8 mouse cellular contexts compared by ENCODE assay signal in genomic region chr2:91975581-91976541, GRCm38 (mm10). TPM values are rescaled to one million over a fixed set of nuclear protein-coding genes. Genes with fewer than 3 reads are reported as not detected.
DNase-seq lines count a peak whose midpoint lies in the region; ATAC-seq and TF ChIP-seq lines count a peak whose summit lies in the region.

Gene Dgkz, minus strand, starts transcription at chr2:91975864.

- peak within 1 kb of the TSS; percentile 63 for H3K4me2 ChIP-seq in limb, embryonic 11.5 days (ENCODE audit: low read depth, severe bottlenecking)
- peak within 1 kb of the TSS; percentile 51 for H3K4me2 ChIP-seq in neural tube, embryonic 14.5 days (ENCODE audit: low read depth, low read length)

- H3K4me1 ChIP-seq in embryonic fibroblast, embryonic 13.5 days (ENCODE audit: control insufficient read depth, insufficient read depth, low read length) = no peaks in the 10 kb centered on the region
- peaks cover 10% of the 10 kb centered on the region for H3K4me1 ChIP-seq in limb, embryonic 11.5 days (ENCODE audit: control insufficient read depth, insufficient read depth, low read length)
- peaks cover 21% of the 10 kb centered on the region for H3K4me1 ChIP-seq in neural tube, embryonic 14.5 days (ENCODE audit: control insufficient read depth, insufficient read depth, low read length)

- H3K27ac ChIP-seq in embryonic fibroblast, embryonic 13.5 days (ENCODE audit: insufficient read depth, low read length) = no peak within 1 kb of the TSS
- H3K27ac ChIP-seq in limb, embryonic 11.5 days (replicated peaks; ENCODE audit: low read depth, low read length) = no peak within 1 kb of the TSS
- H3K27ac ChIP-seq in neural tube, embryonic 14.5 days (ENCODE audit: low read depth, low read length) = no peak within 1 kb of the TSS

- H3K9me3 ChIP-seq in limb, embryonic 11.5 days (ENCODE audit: control insufficient read depth, low read length) = no peaks in the 10 kb centered on the region
- H3K9me3 ChIP-seq in neural tube, embryonic 14.5 days (ENCODE audit: control insufficient read depth, low read length) = no peaks in the 10 kb centered on the region

- DNase-seq in frontal cortex, adult 2 months (ENCODE audit: extremely low spot score in 1 of 2, low spot score in 1 of 2) = no peak
- DNase-seq in frontal cortex, postnatal 36 days (ENCODE audit: low spot score in 2 of 2) = no peak
- no peak for DNase-seq in Patski (ENCODE audit: low read depth, low spot score)
- DNase-seq in heart, postnatal 14 days = no peak
- no peak for DNase-seq in limb, embryonic 11.5 days (ENCODE audit: low spot score)
- no peak for DNase-seq in c-Kit-positive CD71-positive TER-119-positive erythroid progenitor cells, embryonic 14.5 days (ENCODE audit: low spot score)

- under 1% methylated on average over 79 of the region's 79 CpGs for WGBS in limb, embryonic 11.5 days
- WGBS in neural tube, embryonic 14.5 days = 2% methylated on average over 77 of the region's 79 CpGs

- TF ChIP-seq CTCF in Patski (IDR thresholded peaks at IDR 0.05) = no peak
- TF ChIP-seq CTCF in embryonic fibroblast, embryonic 13.5 days (IDR thresholded peaks at IDR 0.05; ENCODE audit: borderline replicate concordance, insufficient read depth, low read length) = no peak

- H3K9ac ChIP-seq in limb, embryonic 11.5 days (ENCODE audit: low read length) = peak within 1 kb of the TSS; percentile 53
- H3K9ac ChIP-seq in neural tube, embryonic 14.5 days (replicated peaks; ENCODE audit: low read depth, low read length) = peak within 1 kb of the TSS; percentile 5

- CTCF ChIA-PET in Patski (lab: Charles Lee) = no interaction called here

- intact Hi-C loops in heart, postnatal 14 days (cut with DNase I) = no loop called here

- no peaks in the 10 kb centered on the region for H3K36me3 ChIP-seq in limb, embryonic 11.5 days (ENCODE audit: control insufficient read depth, insufficient read depth, low read length)
- no peaks in the 10 kb centered on the region for H3K36me3 ChIP-seq in neural tube, embryonic 14.5 days (ENCODE audit: control insufficient read depth, insufficient read depth, low read length)

- in situ Hi-C loops in Patski (cut with MboI; ENCODE audit: low pct_unique_long_range_greater_than_20kb) = loop anchor here (25.0 kb wide), 1 partner anchor 461 kb away; the partner anchor contains the start of gene Cry2

- H3K4me3 ChIP-seq in embryonic fibroblast, embryonic 13.5 days (ENCODE audit: insufficient read depth, low read length) = no peak within 1 kb of the TSS
- H3K4me3 ChIP-seq in limb, embryonic 11.5 days (ENCODE audit: low read depth, low read length) = peak within 1 kb of the TSS; percentile 34
- H3K4me3 ChIP-seq in neural tube, embryonic 14.5 days (ENCODE audit: low read depth, low read length) = peak within 1 kb of the TSS; percentile 36

- no peak for ATAC-seq in Patski
- 0 out of 2 replicates have a peak, but pooled peaks have one; percentile 38 for ATAC-seq in limb, embryonic 11.5 days (ENCODE audit: insufficient number of reproducible peaks, low FRiP score, low TSS enrichment, low read depth)
- peak; percentile 42; the same call in 1 of the 2 replicates for ATAC-seq in neural tube, embryonic 14.5 days (ENCODE audit: low read depth)

- peaks cover 42% of the 10 kb centered on the region for H3K27me3 ChIP-seq in Patski
- H3K27me3 ChIP-seq in limb, embryonic 11.5 days (ENCODE audit: control insufficient read depth, insufficient read depth, low read length) = peaks cover 38% of the 10 kb centered on the region
- H3K27me3 ChIP-seq in neural tube, embryonic 14.5 days (ENCODE audit: control insufficient read depth, insufficient read depth, low read length) = peaks cover 13% of the 10 kb centered on the region

- POLR2A ChIA-PET in Patski (lab: Charles Lee) = no interaction called here

- TF ChIP-seq POLR2A in embryonic fibroblast, embryonic 13.5 days (IDR thresholded peaks at IDR 0.05; ENCODE audit: low read depth, low read length) = no peak

RNA-seq across cellular contexts. Expression of gene Dgkz, which starts in this region (rescaled TPM):
- 590 and 632 TPM in 2 replicates for polyA plus RNA-seq in frontal cortex, adult 2 months (2012; rRNA removed)
- polyA plus RNA-seq in Patski (2021) = 38.5 TPM
- polyA plus RNA-seq in embryonic fibroblast, embryonic 13.5 days (2011; ENCODE audit: insufficient read length, low read depth, missing spikeins) = 29.3 and 40.4 TPM in 2 replicates
- total RNA-seq in heart, postnatal 14 days (2021) = 10 to 100 TPM; 62.3 to 63.1 TPM
- polyA plus RNA-seq in limb, embryonic 11.5 days (2014; fragmentation: Nextera tagmentation; extraction: Ambion mirVana) = 36.9 and 37.6 TPM in 2 replicates
- polyA plus RNA-seq in neural tube, embryonic 14.5 days (2014; fragmentation: Nextera tagmentation; extraction: Ambion mirVana) = 36.7 and 51.1 TPM in 2 replicates

Comparison
In these comparisons a context has a peak if more than half of its experiments do, and no peak if none do; other contexts are left out.
1. RNA of gene Dgkz (polyA plus RNA-seq): 590 to 632 TPM in frontal cortex, adult 2 months; 29.3 to 40.4 TPM in embryonic fibroblast, embryonic 13.5 days, 38.5 TPM in Patski (single experiment), 36.9 to 37.6 TPM in limb, embryonic 11.5 days and 36.7 to 51.1 TPM in neural tube, embryonic 14.5 days; every median in the first group is over 10 times any median in the second.